Mouse (Mus musculus) embryonic fibroblast, embryonic 13.5 days (primary cell): ENCODE data around the gene Sept5.

Experiments used
- CTCF ChIP-seq: IDR thresholded peaks from 2 replicates; pipeline ENCODE4 v1.5.1; 2011; ENCODE audit warnings: mild to moderate bottlenecking, control low read depth, low read length, moderate library complexity, borderline replicate concordance; ENCODE audit not compliant: insufficient read depth
- POLR2A ChIP-seq: IDR thresholded peaks from 2 replicates; pipeline ENCODE4 v1.6.1; 2011; ENCODE audit warnings: low read depth, mild to moderate bottlenecking, control low read depth, low read length, moderate library complexity

- TF ChIP-seq POLR2A (no peak), CTCF (no peak)
These were observed 9.0 kb downstream of the Sept5 start for GRCm38 (mm10) chr16:18620601-18621361.
